Comparison of ENCODE assay signal across 8 mouse cellular contexts in the genomic region with DNA sequence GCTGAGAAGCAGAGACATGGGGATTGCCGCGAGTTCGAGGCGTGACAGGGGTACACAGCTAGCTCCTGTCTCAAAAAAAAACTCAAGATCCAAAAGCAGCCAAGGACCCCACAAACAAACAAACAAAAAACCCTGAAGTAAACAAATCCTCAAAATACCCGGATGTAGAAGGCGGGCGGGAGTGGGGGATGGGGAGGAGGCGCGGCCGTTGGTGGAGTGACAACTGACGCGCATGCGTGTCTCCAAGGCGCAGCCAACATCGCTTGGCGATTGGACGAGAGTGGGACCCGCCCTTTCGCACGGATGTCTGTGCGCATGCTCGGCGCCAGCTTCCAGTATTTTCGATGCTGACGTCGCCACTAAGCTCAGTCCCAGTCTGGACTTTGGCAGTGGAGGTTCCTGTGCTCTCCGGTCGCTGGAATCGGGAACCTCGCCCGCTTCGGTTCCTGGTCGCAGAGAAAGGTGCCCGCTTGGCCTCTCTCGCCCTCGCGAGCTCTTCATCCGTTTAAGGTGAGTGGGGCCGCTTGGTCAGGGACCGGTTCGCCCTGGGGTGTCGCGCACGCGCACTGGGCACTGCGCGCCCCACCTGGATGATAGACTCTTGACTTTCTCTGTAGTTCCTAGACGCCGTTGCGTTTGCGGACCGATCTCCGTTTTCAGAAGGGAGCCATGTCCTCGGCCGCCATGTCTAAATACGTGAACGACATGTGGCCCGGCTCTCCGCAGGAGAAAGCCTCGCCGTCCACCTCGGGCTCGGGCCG. TPM values are rescaled to one million over a fixed set of nuclear protein-coding genes. Genes with fewer than 3 reads are reported as not detected.
DNase-seq lines count a peak whose midpoint lies in the region; ATAC-seq lines count a peak whose summit lies in the region.

A gene (plus strand): TSS at position 335 of the 761 bp plus-strand sequence.

- no peaks in the 10 kb centered on the region for H3K27me3 ChIP-seq in forebrain, embryonic 11.5 days (ENCODE audit: control insufficient read depth, insufficient read depth, low read length)
- no peaks in the 10 kb centered on the region for H3K27me3 ChIP-seq in heart, embryonic 16.5 days (ENCODE audit: control insufficient read depth, insufficient read depth, low read length)
- no peaks in the 10 kb centered on the region for H3K27me3 ChIP-seq in liver, embryonic 15.5 days
- no peaks in the 10 kb centered on the region for H3K27me3 ChIP-seq in neural tube, embryonic 12.5 days (replicated peaks)

- peak; percentile 92 to 93 for DNase-seq in CD8-positive naive resting alpha-beta T cell, adult 2 months (ENCODE audit: low read depth in 2 of 2, low spot score in 2 of 2)
- DNase-seq in c-Kit-positive CD71-negative TER-119-negative erythroid progenitor cells, embryonic 14.5 days (ENCODE audit: low read depth), result peak; percentile 93
- DNase-seq in forebrain, embryonic 11.5 days (ENCODE audit: low spot score), result peak; percentile 99
- peak; percentile 98 to 99 for DNase-seq in kidney, postnatal 36 days
- peak; percentile 96 for DNase-seq in telencephalon, adult 2 months (ENCODE audit: low read depth, low spot score)

- peaks cover 9% of the 10 kb centered on the region for H3K4me1 ChIP-seq in forebrain, embryonic 11.5 days (replicated peaks; ENCODE audit: control insufficient read depth, insufficient read depth, low read length)
- H3K4me1 ChIP-seq in heart, embryonic 16.5 days (ENCODE audit: control insufficient read depth, insufficient read depth, low read length), result peaks cover 17% of the 10 kb centered on the region
- H3K4me1 ChIP-seq in liver, embryonic 15.5 days (replicated peaks), result peaks cover 69% of the 10 kb centered on the region
- peaks cover 18% of the 10 kb centered on the region for H3K4me1 ChIP-seq in neural tube, embryonic 12.5 days

- WGBS in forebrain, embryonic 11.5 days, result under 1% methylated on average over 64 of the region's 64 CpGs
- 0% methylated on average over 64 of the region's 64 CpGs for WGBS in heart, embryonic 16.5 days
- under 1% methylated on average over 64 of the region's 64 CpGs for WGBS in liver, embryonic 15.5 days (ENCODE audit: insufficient replicate concordance)
- WGBS in neural tube, embryonic 12.5 days, result under 1% methylated on average over 64 of the region's 64 CpGs

- peak within 1 kb of the TSS; percentile 88 for H3K4me2 ChIP-seq in forebrain, embryonic 11.5 days (ENCODE audit: low read depth, low read length, severe bottlenecking)
- H3K4me2 ChIP-seq in heart, embryonic 16.5 days (ENCODE audit: low read depth, low read length), result peak within 1 kb of the TSS; percentile 92
- H3K4me2 ChIP-seq in liver, embryonic 15.5 days, result peak within 1 kb of the TSS; percentile 80
- peak within 1 kb of the TSS; percentile 92 for H3K4me2 ChIP-seq in neural tube, embryonic 12.5 days (replicated peaks)

- ATAC-seq in forebrain, embryonic 11.5 days (replicated peaks; ENCODE audit: low FRiP score), result peak; percentile 96
- ATAC-seq in heart, embryonic 16.5 days (replicated peaks; ENCODE audit: extremely low read depth, insufficient read depth, low FRiP score), result peak; percentile 95
- peak; percentile 83 for ATAC-seq in liver, embryonic 15.5 days (ENCODE audit: insufficient read depth)
- ATAC-seq in neural tube, embryonic 12.5 days (ENCODE audit: low FRiP score, low read depth), result peak; percentile 95

- H3K4me3 ChIP-seq in forebrain, embryonic 11.5 days (ENCODE audit: low read depth, low read length), result peak within 1 kb of the TSS; percentile 99
- peak within 1 kb of the TSS; percentile 82 for H3K4me3 ChIP-seq in heart, embryonic 16.5 days (ENCODE audit: low read length)
- peak within 1 kb of the TSS; percentile 97 for H3K4me3 ChIP-seq in liver, embryonic 15.5 days (replicated peaks)
- peak within 1 kb of the TSS; percentile 99 for H3K4me3 ChIP-seq in neural tube, embryonic 12.5 days

- no peaks in the 10 kb centered on the region for H3K9me3 ChIP-seq in forebrain, embryonic 11.5 days (ENCODE audit: control insufficient read depth, low read length)
- H3K9me3 ChIP-seq in heart, embryonic 16.5 days (replicated peaks; ENCODE audit: control insufficient read depth, low read length), result no peaks in the 10 kb centered on the region
- no peaks in the 10 kb centered on the region for H3K9me3 ChIP-seq in liver, embryonic 15.5 days (replicated peaks)
- no peaks in the 10 kb centered on the region for H3K9me3 ChIP-seq in neural tube, embryonic 12.5 days

- peaks cover 11% of the 10 kb centered on the region for H3K36me3 ChIP-seq in forebrain, embryonic 11.5 days (ENCODE audit: control insufficient read depth, insufficient read depth, low read length)
- H3K36me3 ChIP-seq in heart, embryonic 16.5 days (ENCODE audit: control insufficient read depth, insufficient read depth), result peaks cover 30% of the 10 kb centered on the region
- peaks cover 40% of the 10 kb centered on the region for H3K36me3 ChIP-seq in liver, embryonic 15.5 days (replicated peaks)
- peaks cover 31% of the 10 kb centered on the region for H3K36me3 ChIP-seq in neural tube, embryonic 12.5 days

- peak within 1 kb of the TSS; percentile 96 for H3K9ac ChIP-seq in forebrain, embryonic 11.5 days (ENCODE audit: low read length)
- H3K9ac ChIP-seq in heart, embryonic 16.5 days (ENCODE audit: low read length), result peak within 1 kb of the TSS; percentile 97
- peak within 1 kb of the TSS; percentile 99 for H3K9ac ChIP-seq in liver, embryonic 15.5 days
- peak within 1 kb of the TSS; percentile 97 for H3K9ac ChIP-seq in neural tube, embryonic 12.5 days

- peak within 1 kb of the TSS; percentile 88 for H3K27ac ChIP-seq in forebrain, embryonic 11.5 days (ENCODE audit: low read depth, low read length)
- H3K27ac ChIP-seq in heart, embryonic 16.5 days (ENCODE audit: low read length), result peak within 1 kb of the TSS; percentile 96
- H3K27ac ChIP-seq in liver, embryonic 15.5 days (replicated peaks), result peak within 1 kb of the TSS; percentile 98
- peak within 1 kb of the TSS; percentile 84 for H3K27ac ChIP-seq in neural tube, embryonic 12.5 days

RNA-seq across cellular contexts. Expression of the gene that starts here (rescaled TPM):
- 332 and 356 TPM in 2 replicates for polyA plus RNA-seq in forebrain, embryonic 11.5 days (2014; fragmentation: Nextera tagmentation; extraction: Ambion mirVana)
- 399 and 472 TPM in 2 replicates for polyA plus RNA-seq in heart, embryonic 16.5 days (2015; fragmentation: Nextera tagmentation; extraction: Ambion mirVana)
- 280 and 309 TPM in 2 replicates for polyA plus RNA-seq in liver, embryonic 15.5 days (2015; fragmentation: Nextera tagmentation; extraction: Ambion mirVana)
- 470 and 511 TPM in 2 replicates for polyA plus RNA-seq in neural tube, embryonic 12.5 days (2016; fragmentation: Nextera tagmentation; extraction: Ambion mirVana)

Comparison
In these comparisons a context has a peak if more than half of its experiments do, and no peak if none do; other contexts are left out.
1. Peak in every context shown above with its lines: DNase-seq, ATAC-seq, H3K4me3 ChIP-seq and H3K27ac ChIP-seq.